Mouse (Mus musculus) embryo, embryonic 9.5 days (tissue): Measurements from ENCODE around the gene Nme4.
A peak's percentile ranks its signal among the peaks of the same experiment; 100 is the strongest.
"Not testable (repeated sequence)": the region's sequence is repeated elsewhere in the genome, so short reads cannot be mapped to it uniquely, and the experiment has no call there.

ENCODE experiments used
- DNase-seq: peaks from one replicate; pipeline ENCODE4 v3.0.0-alpha.2; 2017; ENCODE audit errors: extremely low spot score

Nme4 gene

DNA sequence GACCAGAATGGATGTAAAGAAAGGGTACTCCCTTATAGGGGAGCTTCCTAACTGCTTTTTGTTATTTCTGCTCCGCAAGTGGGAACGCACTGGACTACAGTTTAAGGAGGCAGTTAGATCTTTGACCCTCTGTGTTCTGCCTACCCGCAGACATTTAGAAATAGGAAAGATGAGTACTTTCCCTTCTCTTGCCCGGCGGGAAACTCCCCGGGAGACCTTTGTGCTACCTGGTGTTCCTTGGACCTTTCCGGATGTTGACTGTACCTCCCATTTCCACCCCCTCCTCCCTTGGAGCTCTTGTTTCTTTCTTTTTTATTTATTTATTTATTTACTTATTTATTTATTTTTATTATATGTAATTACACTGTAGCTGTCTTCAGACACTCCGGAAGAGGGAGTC lies 18.7 kb upstream of the Nme4 start:
- DNase-seq, result no peak

DNA sequence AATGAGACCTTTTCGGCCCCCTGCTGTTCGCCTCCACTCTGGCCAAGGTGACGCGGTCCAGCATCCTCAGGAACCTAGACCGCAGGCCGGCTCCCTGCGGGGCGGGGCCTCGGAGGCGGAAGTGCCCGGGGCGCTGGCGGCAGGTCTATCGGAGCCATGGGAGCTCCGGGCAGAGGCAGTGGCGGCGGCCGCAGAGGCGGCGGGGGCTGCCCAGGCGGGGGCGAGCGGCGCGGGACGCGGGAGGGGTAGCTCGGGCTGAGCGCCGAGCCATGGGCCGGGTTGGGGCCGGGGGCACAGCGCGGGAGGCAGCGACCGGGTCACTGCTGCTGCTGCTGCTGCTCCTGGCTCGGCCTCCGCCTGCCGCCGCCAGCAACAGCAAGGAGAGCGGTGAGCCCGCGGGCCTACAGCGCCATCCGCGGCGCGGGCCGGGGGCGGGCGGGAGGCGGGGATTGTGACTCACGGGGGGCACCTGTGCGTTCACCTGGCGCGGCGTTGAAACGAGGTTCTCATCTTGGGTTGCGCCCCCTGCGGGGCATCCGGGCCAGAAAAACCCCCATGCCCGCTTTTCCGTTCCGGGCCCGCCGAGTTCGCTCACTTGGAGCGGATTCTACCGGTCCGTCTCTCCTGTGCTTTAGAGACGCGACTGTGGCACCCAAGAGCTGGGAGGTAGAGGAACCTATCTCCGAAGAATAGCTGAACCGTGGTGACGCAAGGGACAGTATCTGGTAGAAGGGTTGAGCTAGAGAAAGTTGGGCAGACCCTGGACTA lies 18.0 kb upstream of the Nme4 start, which contains the start of gene Tmem8:
Gene Tmem8, plus strand, starts transcription at position 119 of the 768 bp plus-strand sequence.
- peak; percentile 73 for DNase-seq

DNA sequence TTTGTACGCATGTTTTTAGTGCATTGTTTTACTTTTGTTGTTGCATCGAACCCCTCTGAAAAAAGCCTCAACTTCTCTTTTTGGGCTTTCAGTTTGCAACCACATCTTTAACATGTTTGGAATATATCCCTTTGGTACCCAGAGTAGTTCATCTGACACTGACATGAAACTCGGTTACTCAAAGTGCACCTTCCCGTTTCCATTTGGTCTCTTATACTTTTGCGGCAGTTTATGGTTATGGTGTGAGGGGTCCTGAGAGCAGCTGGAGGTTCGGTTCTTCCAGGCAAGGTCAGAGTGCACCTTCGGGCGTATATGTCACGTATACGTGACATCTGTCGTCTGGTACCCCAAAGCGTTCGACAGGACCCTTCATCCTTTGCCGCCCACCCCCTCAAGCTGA lies 17.3 kb upstream of the Nme4 start:
- no peak for DNase-seq

DNA sequence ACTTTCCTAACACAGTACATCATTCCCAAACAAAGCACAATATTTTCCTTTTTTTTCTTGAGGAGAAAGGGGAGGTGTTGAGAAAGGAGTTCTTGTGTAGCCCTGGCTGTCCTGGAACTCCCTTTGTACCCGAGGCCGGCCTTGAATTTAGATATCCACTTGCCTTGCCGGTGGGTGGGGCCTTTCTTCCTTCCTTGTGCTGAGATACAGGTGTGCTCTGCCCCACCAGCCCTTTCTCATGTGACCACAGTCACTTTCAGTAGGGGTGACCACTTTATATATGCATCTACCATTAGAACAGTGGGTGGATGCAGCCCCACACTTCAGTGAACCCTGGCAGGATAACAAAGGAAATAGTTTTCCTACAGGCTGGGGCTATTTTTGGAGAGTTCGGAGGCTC lies 16.3 kb upstream of the Nme4 start:
- DNase-seq, result no peak

DNA sequence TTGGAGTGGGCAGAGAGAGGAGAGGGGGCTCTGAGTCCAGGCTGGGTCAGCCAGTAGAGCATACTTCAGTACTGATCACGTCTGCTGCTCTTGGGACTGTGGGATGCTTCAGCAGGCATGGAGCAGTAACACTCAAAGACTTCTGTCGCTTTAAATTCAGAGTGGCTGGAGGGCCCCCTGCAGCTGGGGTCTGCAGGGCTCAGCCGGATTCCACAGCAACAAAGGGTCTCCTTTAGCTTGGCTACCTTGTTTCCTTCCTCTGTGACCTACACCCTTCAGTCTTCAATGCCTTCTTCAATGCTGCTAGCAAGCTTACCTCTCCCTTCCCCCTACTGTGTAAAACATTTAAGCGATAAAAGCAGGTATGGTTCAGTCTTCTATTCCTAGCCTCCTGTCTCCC lies 15.6 kb upstream of the Nme4 start:
- DNase-seq, result no peak

DNA sequence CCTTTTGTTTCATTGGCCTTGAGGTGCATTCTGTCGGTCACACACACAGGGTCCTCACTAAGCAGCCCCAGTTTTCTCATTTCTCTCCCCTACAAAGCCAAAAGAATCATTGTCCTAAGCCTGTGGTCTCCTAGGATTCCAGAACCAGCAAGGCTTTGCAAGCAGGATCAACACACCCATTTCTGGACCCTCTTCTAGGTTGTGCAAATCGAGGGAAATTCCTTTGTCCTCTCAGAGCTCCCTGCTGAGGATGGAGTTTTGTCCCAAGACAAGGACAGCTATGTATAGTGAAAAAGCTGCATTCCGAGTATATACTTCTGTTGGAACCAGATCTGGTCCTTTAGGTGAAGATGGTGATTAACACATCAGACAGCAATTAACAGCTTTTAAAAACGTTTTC lies 14.8 kb upstream of the Nme4 start:
- no peak for DNase-seq

DNA sequence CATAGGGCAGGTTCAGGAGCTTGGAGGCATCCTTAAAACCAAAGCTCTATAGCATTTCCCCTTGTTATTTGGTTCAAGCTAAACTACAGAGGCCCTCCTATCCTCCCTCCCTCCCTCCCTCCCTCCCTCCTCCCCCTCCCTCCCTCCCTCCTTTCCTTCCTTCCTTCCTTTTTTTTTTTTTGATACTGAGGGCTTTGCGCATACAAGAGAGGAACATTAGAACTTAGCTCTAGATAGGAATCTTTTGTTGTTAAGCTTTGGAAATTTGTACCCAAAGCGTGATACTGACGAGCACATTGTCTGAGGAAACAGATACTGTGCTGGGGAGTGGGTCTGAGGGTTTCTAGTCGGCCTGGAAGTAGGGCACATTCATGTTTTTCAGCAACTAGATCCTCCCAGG lies 10.2 kb upstream of the Nme4 start:
- no peak for DNase-seq

DNA sequence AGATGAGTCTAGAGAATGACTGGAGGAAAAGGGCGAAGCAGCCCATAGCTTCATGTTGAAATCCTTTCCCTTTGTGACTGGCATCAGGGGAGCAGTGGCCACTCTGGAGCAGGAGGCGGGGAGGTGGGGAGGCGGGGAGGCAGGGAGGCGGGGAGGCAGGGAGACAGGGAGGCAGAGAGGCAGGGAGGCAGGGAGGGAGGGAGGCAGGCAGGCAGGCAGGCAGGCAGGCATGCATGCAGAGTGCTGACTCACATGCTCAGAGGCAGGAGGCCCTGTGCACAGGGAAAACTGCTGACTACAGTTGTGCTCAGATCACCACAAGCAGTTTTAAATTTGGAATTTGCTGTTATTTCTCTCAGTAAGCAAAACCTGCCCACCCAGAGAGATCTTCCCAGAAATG lies 6.1 kb upstream of the Nme4 start:
- no peak for DNase-seq

DNA sequence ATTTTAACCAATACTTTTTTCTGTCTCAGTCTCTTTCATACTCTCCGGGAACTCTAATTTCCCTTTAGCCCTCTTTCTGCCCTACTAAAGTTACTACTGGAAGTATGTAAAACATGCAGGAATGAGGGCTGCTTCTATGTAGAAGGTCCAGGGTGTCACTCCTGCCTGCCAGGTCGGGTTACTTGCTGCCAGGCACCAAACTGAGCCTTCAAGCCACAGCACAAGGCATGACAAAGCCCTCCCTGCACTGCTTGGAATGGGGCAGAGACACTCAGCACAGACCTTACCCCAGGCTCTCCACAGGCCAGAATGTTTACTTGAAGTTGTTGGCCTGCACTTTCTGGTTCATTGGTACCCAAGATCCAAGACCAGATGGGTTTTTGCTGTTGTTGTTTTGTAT lies 4.8 kb upstream of the Nme4 start:
- no peak for DNase-seq

DNA sequence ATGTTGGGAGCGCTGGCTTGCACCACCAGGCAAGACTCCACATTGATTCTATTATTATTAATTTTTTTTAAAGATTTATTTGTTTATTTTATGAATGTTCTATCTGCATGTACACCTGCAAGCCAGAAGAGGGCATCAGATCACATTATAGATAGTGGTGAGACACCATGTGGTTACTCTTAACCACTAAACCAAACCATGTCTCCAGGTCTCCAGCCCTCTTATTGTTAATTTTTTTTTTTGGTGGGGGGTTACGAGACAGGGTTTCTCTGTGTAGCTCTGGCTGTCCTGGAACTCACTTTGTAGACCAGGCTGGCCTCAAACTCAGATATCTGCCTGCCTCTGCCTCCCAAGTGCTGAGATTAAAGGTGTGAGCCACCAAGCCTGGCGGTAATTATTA lies 3.9 kb upstream of the Nme4 start:
- DNase-seq, result not testable (repeated sequence)

DNA sequence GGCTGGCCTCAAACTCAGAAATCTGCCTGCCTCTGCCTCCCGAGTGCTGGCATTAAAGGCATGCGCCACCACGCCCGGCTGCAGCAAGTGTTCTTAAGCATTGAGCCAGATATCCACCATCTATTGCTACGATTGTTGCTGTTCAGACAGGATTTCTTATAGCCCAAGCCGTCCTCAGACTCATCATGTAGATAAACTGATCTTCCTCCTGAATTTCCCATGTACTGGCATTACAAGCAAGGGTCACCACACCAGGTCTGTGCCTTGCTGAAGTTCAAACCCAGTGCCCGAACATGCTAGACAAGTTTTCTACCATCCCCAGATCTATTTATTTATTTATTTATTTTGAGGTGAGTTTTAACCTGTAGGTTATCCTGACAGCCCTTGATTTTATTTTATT lies 3.1 kb upstream of the Nme4 start:
- no peak for DNase-seq

DNA sequence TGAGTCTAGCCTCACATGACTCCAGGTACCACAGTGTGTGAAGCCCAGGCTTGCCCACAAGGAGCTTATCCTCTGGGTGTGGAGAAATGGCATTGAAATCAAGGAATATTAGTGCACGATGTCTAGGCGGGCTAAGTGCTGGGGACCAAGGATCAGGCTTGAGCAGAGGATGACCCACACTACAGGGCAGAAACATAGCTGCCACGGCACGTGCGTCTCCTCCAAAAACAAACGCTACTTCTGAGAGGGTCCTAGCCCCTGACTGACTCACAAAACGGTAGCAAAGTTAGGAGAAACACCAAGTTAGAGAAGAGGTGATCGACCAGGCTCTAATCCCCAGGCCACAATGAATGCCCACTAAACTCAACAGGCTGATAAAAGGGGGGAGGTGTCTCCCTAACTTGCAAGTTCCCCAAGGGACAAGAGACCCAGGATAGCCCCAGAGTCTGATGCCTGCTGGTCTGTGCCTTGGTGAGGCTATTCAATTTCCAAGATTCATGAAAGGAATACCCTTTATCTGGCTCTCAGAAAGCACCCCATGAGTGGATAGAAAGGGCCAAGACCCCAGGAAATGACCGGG lies 781 bp downstream of the Nme4 start:
- no peak for DNase-seq

DNA sequence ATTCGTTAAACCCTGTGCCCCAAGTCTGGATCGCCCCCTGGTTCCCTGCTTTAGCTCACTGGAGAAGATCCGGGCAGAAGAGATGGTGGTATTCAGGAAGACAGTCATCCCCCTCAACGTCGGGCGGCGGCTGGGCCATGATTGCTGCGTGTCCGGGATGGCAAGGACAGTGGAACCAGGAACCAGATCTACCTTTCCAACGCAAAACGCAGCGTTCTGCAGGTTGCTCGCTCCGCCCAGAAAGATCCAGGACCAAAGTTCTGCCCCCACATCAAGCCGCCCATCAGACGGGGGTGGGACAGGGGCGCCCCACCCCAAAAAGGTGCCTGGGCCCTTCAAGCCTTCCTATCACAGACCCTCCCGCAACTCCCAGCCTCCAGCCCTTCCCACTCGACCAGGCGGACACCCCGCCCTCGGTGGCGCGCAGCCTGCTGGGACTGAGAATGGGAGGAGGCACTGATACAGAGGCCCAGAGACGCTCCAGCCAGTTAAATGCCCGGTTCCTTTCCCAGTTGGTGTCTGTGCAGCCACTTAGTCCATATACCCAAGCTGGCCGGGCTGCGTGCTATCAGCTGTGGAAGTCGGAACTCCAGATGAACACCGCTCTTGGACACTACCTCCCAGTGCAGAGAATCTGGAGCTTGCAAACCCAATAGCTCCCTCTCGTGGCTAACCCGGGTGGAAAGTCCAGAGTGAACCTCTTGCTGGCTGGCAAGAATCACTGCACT lies 5.3 kb downstream of the Nme4 start, which contains the start of gene Decr2:
Gene Decr2, minus strand, starts transcription at position 433 of the 728 bp plus-strand sequence.
- DNase-seq, result peak; percentile 90

DNA sequence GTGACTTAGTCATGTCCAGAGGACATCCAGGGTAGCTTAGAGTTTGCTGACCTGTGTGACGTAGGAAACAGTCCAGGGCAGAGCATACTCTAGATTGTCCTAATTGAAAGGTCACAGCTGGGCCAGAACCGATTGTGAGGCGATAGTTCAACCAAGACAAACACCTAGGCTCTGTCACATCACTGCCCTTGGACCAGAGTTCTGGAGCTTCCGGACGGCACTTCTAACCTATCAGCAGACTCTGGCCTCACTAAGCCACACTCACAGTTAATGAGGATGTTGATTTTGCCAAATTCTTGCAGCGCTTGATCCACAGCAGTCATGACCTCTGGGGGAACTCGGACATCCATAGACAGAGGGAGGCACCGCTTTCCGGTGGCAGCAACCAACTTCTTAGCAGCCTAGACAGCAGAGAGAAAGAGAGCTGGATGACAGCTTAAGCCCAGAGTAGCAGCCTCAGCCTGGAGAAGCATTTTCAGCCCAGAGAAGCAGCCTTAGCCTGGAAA lies 8.3 kb downstream of the Nme4 start:
- DNase-seq, result no peak

DNA sequence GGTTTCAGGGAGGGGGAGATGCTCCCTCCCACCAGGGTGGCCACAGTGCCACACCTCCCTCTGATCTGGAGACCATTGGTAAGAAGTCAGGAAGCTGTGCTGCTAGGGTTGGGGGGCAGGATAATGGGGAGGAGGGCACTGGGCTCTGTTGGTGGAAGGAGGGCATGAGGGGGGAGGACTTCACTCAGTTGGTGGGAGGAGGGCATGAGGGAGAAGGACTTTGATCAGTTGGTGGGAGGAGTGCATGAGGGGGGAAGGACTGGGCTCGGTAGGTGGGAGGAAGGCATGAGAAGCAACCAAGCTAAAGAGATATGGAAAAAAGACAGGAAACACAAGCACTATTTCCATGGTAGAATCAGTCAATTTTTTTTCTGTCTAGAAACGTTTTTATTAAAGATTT lies 14.5 kb downstream of the Nme4 start:
- no peak for DNase-seq

DNA sequence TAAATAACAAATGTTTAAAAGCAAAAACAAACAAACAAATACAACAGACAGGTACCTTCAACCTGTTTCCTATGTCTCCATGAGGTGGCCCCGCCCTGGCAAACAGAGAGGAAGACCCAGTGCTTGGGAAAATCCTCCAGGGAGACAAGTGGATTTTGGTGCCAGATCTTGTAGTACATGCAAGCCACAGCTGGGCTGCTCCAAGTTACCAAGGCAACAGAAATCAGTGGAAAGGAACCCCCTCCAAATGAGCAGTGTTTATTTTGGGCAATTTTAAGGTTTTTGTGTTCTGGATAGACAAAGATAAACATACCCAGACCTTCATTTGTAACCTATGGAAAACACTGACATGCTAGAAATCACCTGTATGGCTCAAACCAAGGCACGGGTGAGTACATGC lies 16.6 kb downstream of the Nme4 start:
- DNase-seq, result no peak

DNA sequence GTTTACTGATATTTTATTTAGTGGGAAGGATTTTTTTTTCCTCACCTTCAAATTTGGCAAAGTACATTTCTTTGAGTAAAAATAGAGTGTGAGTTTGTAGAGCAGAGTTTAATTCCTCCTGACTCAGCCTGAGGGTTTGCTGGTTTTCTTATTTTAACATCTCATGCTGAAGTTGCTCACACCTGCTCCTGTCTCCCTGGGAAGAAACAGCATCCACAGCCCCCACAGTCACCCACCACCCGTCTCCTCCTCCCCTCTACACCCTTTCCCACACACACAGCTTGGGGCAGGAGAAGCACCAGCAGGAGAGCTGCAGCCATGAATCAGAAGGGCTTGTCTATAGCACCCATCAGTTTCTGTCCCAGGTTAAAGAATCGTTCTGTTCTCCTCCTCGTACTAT lies 20.2 kb downstream of the Nme4 start:
- no peak for DNase-seq

DNA sequence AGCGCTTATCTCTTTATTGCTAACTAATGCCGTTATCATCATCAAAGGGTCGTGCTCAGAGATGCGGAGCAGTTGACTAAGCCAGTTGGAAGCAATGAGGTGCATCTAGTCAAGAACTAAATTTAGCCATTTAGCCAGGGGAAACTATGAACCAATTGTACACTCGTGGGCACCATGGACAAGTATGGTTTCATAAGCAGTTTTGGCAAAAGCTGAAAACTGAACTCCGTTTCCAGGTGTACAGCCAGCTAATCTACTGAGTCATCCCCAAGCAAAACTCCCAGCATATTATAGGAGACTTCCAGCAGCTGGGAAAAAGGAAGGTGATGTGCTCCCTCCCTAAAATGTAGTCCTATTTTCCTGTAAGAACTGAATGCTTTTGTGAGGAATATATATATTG lies 25.3 kb downstream of the Nme4 start:
- DNase-seq, result no peak

DNA sequence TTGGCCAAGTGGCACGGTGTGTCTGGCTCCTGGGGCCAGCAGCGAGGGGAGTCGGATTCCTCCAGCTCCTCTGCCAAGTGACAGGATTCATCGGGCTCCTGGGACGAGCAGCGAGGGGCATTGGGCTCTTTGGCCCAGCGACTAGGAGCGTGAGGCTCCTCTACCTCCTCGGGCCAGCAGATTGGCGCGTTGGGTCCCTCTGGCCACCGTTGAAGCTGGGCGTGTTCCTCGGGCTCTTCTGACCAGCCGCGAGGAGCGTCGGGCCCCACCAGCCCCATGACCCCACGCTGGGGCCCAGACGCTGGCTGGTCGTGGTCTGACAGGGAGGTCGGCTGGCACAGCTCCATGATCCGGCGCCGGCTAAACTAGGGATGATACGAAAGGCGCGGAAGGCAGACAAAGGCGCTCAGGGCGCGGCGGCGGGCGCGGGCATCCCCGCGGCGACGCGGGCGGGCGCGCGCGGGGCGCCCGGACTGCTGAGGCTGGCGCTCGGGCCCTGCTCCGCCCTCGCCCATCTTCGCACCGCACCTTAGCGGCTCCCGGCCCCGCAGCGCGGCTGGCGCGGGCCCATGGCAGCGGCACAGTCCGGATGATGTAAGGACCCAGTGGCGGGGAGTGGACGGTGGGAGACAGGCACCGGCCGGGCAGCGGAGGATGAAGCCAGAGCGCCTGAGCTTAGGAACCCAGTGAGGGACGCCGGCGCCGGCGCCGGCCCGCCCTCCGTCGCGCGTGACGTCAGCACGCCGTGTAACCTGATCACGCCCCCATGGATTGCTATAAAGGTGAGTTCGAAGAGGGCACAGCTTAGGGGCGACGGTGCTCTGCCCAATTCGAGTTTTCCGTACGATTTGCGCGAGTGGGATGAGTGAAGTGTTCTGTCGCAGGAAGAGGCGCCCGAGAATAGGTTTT lies 26.3 kb downstream of the Nme4 start, which contains the start of gene Rab11fip3:
Gene Rab11fip3, minus strand, starts transcription at position 725 of the 909 bp plus-strand sequence.
- peak; percentile 92 for DNase-seq

DNA sequence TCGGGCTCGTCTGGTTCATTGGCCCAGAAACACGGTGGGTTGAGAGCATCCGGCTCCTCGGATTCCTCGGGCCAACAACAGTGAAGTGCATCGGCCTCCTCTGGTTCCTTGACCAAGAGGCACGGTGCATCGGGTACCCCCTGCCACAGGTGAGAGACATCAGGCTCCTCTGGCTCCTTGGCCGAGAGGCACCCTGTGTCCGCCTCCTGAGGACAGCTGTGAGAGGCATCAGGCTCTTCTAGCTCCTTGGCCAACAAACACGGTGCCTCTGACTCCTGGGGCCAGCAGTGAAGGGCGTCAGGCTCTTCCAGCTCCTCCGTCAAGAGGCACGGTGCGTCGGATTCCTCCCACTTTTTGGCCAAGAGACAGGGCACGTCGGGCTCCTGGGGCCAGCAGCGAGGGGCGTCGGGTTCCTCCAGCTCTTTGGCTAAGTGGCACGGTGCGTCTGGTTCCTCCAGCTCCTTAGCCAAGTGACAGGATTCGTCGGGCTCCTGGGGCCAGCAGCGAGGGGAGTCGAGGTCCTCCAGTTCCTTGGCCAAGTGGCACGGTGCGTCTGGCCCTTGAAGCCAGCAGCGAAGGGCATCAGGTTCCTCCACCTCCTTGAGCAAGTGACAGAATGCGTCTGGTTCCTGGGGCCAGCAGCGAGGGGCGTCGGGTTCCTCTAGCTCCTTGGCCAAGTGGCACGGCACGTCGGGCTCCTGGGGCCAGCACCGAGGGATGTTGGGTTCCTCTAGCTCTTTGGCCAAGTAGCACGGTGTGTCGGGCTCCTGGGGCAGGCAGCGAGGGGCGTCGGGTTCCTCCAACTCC lies 27.2 kb downstream of the Nme4 start:
- peak; percentile 55 for DNase-seq
